Mouse (Mus musculus): Measurements from ENCODE around the gene Nsun2. TPM values are rescaled to one million over a fixed set of nuclear protein-coding genes. Genes with fewer than 3 reads are reported as not detected.
A peak's percentile ranks its signal among the peaks of the same experiment; 100 is the strongest.
"Not testable (repeated sequence)": the region's sequence is repeated elsewhere in the genome, so short reads cannot be mapped to it uniquely, and the experiment has no call there.

The Nsun2 gene
- polyA plus RNA-seq, 1 experiment from 2014 or later: 100 TPM

- in situ Hi-C loops (cut with MboI; ENCODE audit: low pct_unique_long_range_greater_than_20kb): loop anchor here (25.0 kb wide), 1 partner anchor 1201 kb away; no protein-coding TSS in a partner anchor
- ATAC-seq (peak; percentile 38), DNase-seq (ENCODE audit: low read depth, low spot score) (no peak)
- ChIA-PET POLR2A (interaction anchor here (0.9 kb wide), 1 partner anchor 9 kb away, joined by 6 read pairs; no protein-coding TSS in a partner anchor), CTCF (interaction anchor here (1.0 to 2.1 kb wide), 4 partner anchors 13 to 18 kb away, joined by 3 to 5 read pairs (median 4); no protein-coding TSS in a partner anchor)
- H3K27me3 ChIP-seq: no peaks in the 10 kb centered on the region
- no peak for TF ChIP-seq CTCF (IDR thresholded peaks at IDR 0.05)
Measured at GRCm38 (mm10) chr13:69586337-69586736, 52.8 kb downstream of the Nsun2 start.

GRCm38 (mm10) chr13:69587849-69588248 lies 54.3 kb downstream of the Nsun2 start:
- no peak for ATAC-seq
- no peaks in the 10 kb centered on the region for H3K27me3 ChIP-seq
- ChIA-PET CTCF (interaction anchor here (1.3 to 2.1 kb wide), 5 partner anchors 14 to 1094 kb away, joined by 3 to 5 read pairs (median 4); no protein-coding TSS in a partner anchor), POLR2A (interaction anchor here (0.7 to 0.8 kb wide), 2 partner anchors 16 to 870 kb away, joined by 3 read pairs; no protein-coding TSS in a partner anchor)
- DNase-seq (ENCODE audit: low read depth, low spot score): no peak
- in situ Hi-C loops (cut with MboI; ENCODE audit: low pct_unique_long_range_greater_than_20kb): loop anchor here (25.0 kb wide), 1 partner anchor 1199 kb away; no protein-coding TSS in a partner anchor
- TF ChIP-seq CTCF (IDR thresholded peaks at IDR 0.05): no peak

- no peak for DNase-seq (ENCODE audit: low read depth, low spot score)
- no peaks in the 10 kb centered on the region for H3K27me3 ChIP-seq
- in situ Hi-C loops (cut with MboI; ENCODE audit: low pct_unique_long_range_greater_than_20kb): loop anchor here (25.0 kb wide), 1 partner anchor 1199 kb away; no protein-coding TSS in a partner anchor
- ChIA-PET POLR2A (no interaction called here), CTCF (interaction anchor here (1.3 to 2.1 kb wide), 5 partner anchors 13 to 1093 kb away, joined by 3 to 5 read pairs (median 4); no protein-coding TSS in a partner anchor)
- no peak for TF ChIP-seq CTCF (IDR thresholded peaks at IDR 0.05)
- ATAC-seq: no peak
Measured at GRCm38 (mm10) chr13:69588263-69588662, 54.7 kb downstream of the Nsun2 start.

GRCm38 (mm10) chr13:69591338-69591737 lies 57.8 kb downstream of the Nsun2 start:
- CTCF ChIA-PET: interaction anchor here (1.4 to 1.6 kb wide), 2 partner anchors 9 to 16 kb away, joined by 3 to 6 read pairs; no protein-coding TSS in a partner anchor
- TF ChIP-seq CTCF (IDR thresholded peaks at IDR 0.05): no peak
- ATAC-seq: no peak
- in situ Hi-C loops (cut with MboI; ENCODE audit: low pct_unique_long_range_greater_than_20kb): loop anchor here (25.0 kb wide), 1 partner anchor 1196 kb away; no protein-coding TSS in a partner anchor
- POLR2A ChIA-PET: interaction anchor here (1.7 kb wide), 1 partner anchor 19 kb away, joined by 5 read pairs; no protein-coding TSS in a partner anchor
- H3K27me3 ChIP-seq: no peaks in the 10 kb centered on the region
- no peak for DNase-seq (ENCODE audit: low read depth, low spot score)

GRCm38 (mm10) chr13:69592226-69592625 lies 58.7 kb downstream of the Nsun2 start:
- no peak for TF ChIP-seq CTCF (IDR thresholded peaks at IDR 0.05)
- in situ Hi-C loops (cut with MboI; ENCODE audit: low pct_unique_long_range_greater_than_20kb): loop anchor here (25.0 kb wide), 1 partner anchor 1195 kb away; no protein-coding TSS in a partner anchor
- no peak for DNase-seq (ENCODE audit: low read depth, low spot score)
- ChIA-PET CTCF (interaction anchor here (1.6 kb wide), 1 partner anchor 15 kb away, joined by 6 read pairs; no protein-coding TSS in a partner anchor), POLR2A (no interaction called here)
- ATAC-seq: no peak
- no peaks in the 10 kb centered on the region for H3K27me3 ChIP-seq

- peak; percentile 28 for ATAC-seq
- DNase-seq (ENCODE audit: low read depth, low spot score): peak; percentile 79
- in situ Hi-C loops (cut with MboI; ENCODE audit: low pct_unique_long_range_greater_than_20kb): loop anchor here (25.0 kb wide), 1 partner anchor 1194 kb away; no protein-coding TSS in a partner anchor
- H3K27me3 ChIP-seq: no peaks in the 10 kb centered on the region
- ChIA-PET POLR2A (interaction anchor here (0.7 to 1.5 kb wide), 3 partner anchors 11 to 17 kb away, joined by 3 read pairs; no protein-coding TSS in a partner anchor), CTCF (interaction anchor here (0.9 kb wide), 1 partner anchor 18 kb away, joined by 5 read pairs; the partner anchor contains the start of gene Srd5a1)
- TF ChIP-seq CTCF (IDR thresholded peaks at IDR 0.05): no peak
Measured at GRCm38 (mm10) chr13:69593453-69593852, 59.9 kb downstream of the Nsun2 start.

- no peak for TF ChIP-seq CTCF (IDR thresholded peaks at IDR 0.05)
- no peaks in the 10 kb centered on the region for H3K27me3 ChIP-seq
- ChIA-PET CTCF (interaction anchor here (1.3 kb wide), 1 partner anchor 14 kb away, joined by 4 read pairs; no protein-coding TSS in a partner anchor), POLR2A (interaction anchor here (0.8 to 1.6 kb wide), 3 partner anchors 9 to 16 kb away, joined by 3 to 6 read pairs (median 3); no protein-coding TSS in a partner anchor)
- DNase-seq (ENCODE audit: low read depth, low spot score) (peak; percentile 92), ATAC-seq (peak; percentile 98)
- in situ Hi-C loops (cut with MboI; ENCODE audit: low pct_unique_long_range_greater_than_20kb): loop anchor here (25.0 kb wide), 1 partner anchor 1193 kb away; no protein-coding TSS in a partner anchor
Measured at GRCm38 (mm10) chr13:69594577-69595256, 61.2 kb downstream of the Nsun2 start.

GRCm38 (mm10) chr13:69595911-69596310 lies 62.4 kb downstream of the Nsun2 start:
- in situ Hi-C loops (cut with MboI; ENCODE audit: low pct_unique_long_range_greater_than_20kb): loop anchor here (25.0 kb wide), 1 partner anchor 1191 kb away; no protein-coding TSS in a partner anchor
- TF ChIP-seq CTCF (IDR thresholded peaks at IDR 0.05): no peak
- POLR2A ChIA-PET: interaction anchor here (1.6 kb wide), 1 partner anchor 10 kb away, joined by 6 read pairs; no protein-coding TSS in a partner anchor
- H3K27me3 ChIP-seq: no peaks in the 10 kb centered on the region
- CTCF ChIA-PET: no interaction called here
- DNase-seq (ENCODE audit: low read depth, low spot score) (no peak), ATAC-seq (no peak)

GRCm38 (mm10) chr13:69596515-69596914 lies 63.0 kb downstream of the Nsun2 start:
- no peak for ATAC-seq
- in situ Hi-C loops (cut with MboI; ENCODE audit: low pct_unique_long_range_greater_than_20kb): loop anchor here (25.0 kb wide), 1 partner anchor 1191 kb away; no protein-coding TSS in a partner anchor
- H3K27me3 ChIP-seq: no peaks in the 10 kb centered on the region
- ChIA-PET POLR2A (interaction anchor here (0.6 kb wide), 1 partner anchor 74 kb away, joined by 4 read pairs; no protein-coding TSS in a partner anchor), CTCF (no interaction called here)
- DNase-seq (ENCODE audit: low read depth, low spot score): no peak
- no peak for TF ChIP-seq CTCF (IDR thresholded peaks at IDR 0.05)

GRCm38 (mm10) chr13:69598867-69599266 lies 65.3 kb downstream of the Nsun2 start:
- DNase-seq (ENCODE audit: low read depth, low spot score): no peak
- ChIA-PET POLR2A (interaction anchor here (0.6 kb wide), 1 partner anchor 539 kb away, joined by 3 read pairs; no protein-coding TSS in a partner anchor), CTCF (interaction anchor here (0.7 to 1.7 kb wide), 4 partner anchors 12 to 41 kb away, joined by 3 to 4 read pairs (median 4); partner anchors contain the start of gene Srd5a1)
- no peak for ATAC-seq
- TF ChIP-seq CTCF (IDR thresholded peaks at IDR 0.05): no peak
- H3K27me3 ChIP-seq: no peaks in the 10 kb centered on the region
- in situ Hi-C loops (cut with MboI; ENCODE audit: low pct_unique_long_range_greater_than_20kb): loop anchor here (25.0 kb wide), 1 partner anchor 1188 kb away; no protein-coding TSS in a partner anchor

- DNase-seq (ENCODE audit: low read depth, low spot score); H3K27me3 ChIP-seq; POLR2A ChIA-PET; ATAC-seq; in situ Hi-C loops (cut with MboI; ENCODE audit: low pct_unique_long_range_greater_than_20kb): not testable (repeated sequence)
- CTCF ChIA-PET: interaction anchor here (1.1 to 1.4 kb wide), 3 partner anchors 10 to 70 kb away, joined by 3 to 4 read pairs (median 3); no protein-coding TSS in a partner anchor
Measured at GRCm38 (mm10) chr13:69600863-69601262, 67.3 kb downstream of the Nsun2 start.

Data from Patski (cell line).